Mouse (Mus musculus) thymus, postnatal 4 days (tissue): Measurements from ENCODE around the gene Mocs2.

Experiments used
- DNase-seq: peaks from one replicate; pipeline ENCODE4 v3.0.0; 2021

Gene Mocs2

GRCm38 (mm10) chr13:114854428-114854827 is 36.4 kb downstream of the Mocs2 start:
- no peak for DNase-seq

- no peak for DNase-seq
These were observed 37.7 kb downstream of the Mocs2 start for GRCm38 (mm10) chr13:114855573-114856268.

- DNase-seq = no peak
These were observed 38.2 kb downstream of the Mocs2 start for GRCm38 (mm10) chr13:114856269-114856627.

- no peak for DNase-seq
These were observed 39.5 kb downstream of the Mocs2 start for GRCm38 (mm10) chr13:114857525-114857924.

GRCm38 (mm10) chr13:114874738-114875137 is 56.7 kb downstream of the Mocs2 start:
- no peak for DNase-seq

- no peak for DNase-seq
These were observed 58.0 kb downstream of the Mocs2 start for GRCm38 (mm10) chr13:114876005-114876520.

- DNase-seq = no peak
These were observed 60.6 kb downstream of the Mocs2 start for GRCm38 (mm10) chr13:114878667-114879066.
